Mouse (Mus musculus) ES-E14 (cell line): Measurements from ENCODE around the gene Phf6.
"Not testable (repeated sequence)": the region's sequence is repeated elsewhere in the genome, so short reads cannot be mapped to it uniquely, and the experiment has no call there.

Experiments
- CHD2 ChIP-seq: IDR thresholded peaks from 2 replicates; pipeline ENCODE4 v1.6.1; 2014; ENCODE audit warnings: mild to moderate bottlenecking, low read depth, low read length, inconsistent platforms
- HCFC1 ChIP-seq: IDR thresholded peaks from 2 replicates; pipeline ENCODE4 v1.6.1; 2012; ENCODE audit warnings: low read length, inconsistent platforms, borderline replicate concordance; ENCODE audit not compliant: insufficient read depth
- ZNF384 ChIP-seq: IDR thresholded peaks from 2 replicates; pipeline ENCODE4 v1.6.1; 2012; ENCODE audit warnings: low read depth, low read length, inconsistent platforms

- TF ChIP-seq ZNF384, CHD2, HCFC1: not testable (repeated sequence)
These were observed 92.8 kb downstream of the Phf6 start for GRCm38 (mm10) chrX:53004887-53005286.
